ENCODE assay signal across 21 mouse cellular contexts in genomic region chr14:79671008-79671407, GRCm38 (mm10). TPM values are rescaled to one million over a fixed set of nuclear protein-coding genes. Genes with fewer than 3 reads are reported as not detected.
"Had no signal": no experiment of that assay in that cellular context is flagged by ENCODE, and none has a peak within 500 bp of the region (broad histone marks: within the 10 kb centered on the region; RNA-seq: fewer than 3 reads in every experiment).

No protein-coding gene starts in this region.

- ATAC-seq: liver, postnatal 0 days; lung, postnatal 0 days; midbrain, embryonic 16.5 days had no signal

- H3K4me2 ChIP-seq: lung, embryonic 15.5 days; midbrain, embryonic 12.5 days; neural tube, embryonic 12.5 days; stomach, embryonic 15.5 days had no signal

- H3K27ac ChIP-seq: lung, embryonic 15.5 days; macrophage; midbrain, embryonic 12.5 days; neural tube, embryonic 12.5 days; stomach, embryonic 15.5 days; stomach, postnatal 0 days had no signal

- H3K36me3 ChIP-seq: lung, embryonic 15.5 days; midbrain, embryonic 12.5 days; neural tube, embryonic 12.5 days; stomach, embryonic 15.5 days had no signal

- H3K27me3 ChIP-seq: lung, embryonic 15.5 days; midbrain, embryonic 12.5 days; neural tube, embryonic 12.5 days; stomach, embryonic 15.5 days had no signal

- H3K4me1 ChIP-seq: lung, embryonic 15.5 days; megakaryocyte, embryonic 14.5 days; stomach, embryonic 15.5 days had no signal

- DNase-seq: liver, postnatal 0 days; lung, adult 2 months; lung, postnatal 14 days; lung, postnatal 36 days; midbrain, embryonic 14.5 days; right cerebral cortex, postnatal 14 days; thymus, adult 2 months; thymus, postnatal 25 days; thymus, postnatal 4 days had no signal

- H3K9ac ChIP-seq: liver, postnatal 0 days; lung, embryonic 15.5 days; midbrain, embryonic 12.5 days; neural tube, embryonic 12.5 days; stomach, embryonic 15.5 days had no signal

- H3K4me3 ChIP-seq: lung, embryonic 15.5 days; megakaryocyte, embryonic 14.5 days; midbrain, embryonic 12.5 days; neural tube, embryonic 12.5 days; stomach, embryonic 15.5 days had no signal

- H3K9me3 ChIP-seq: lung, embryonic 15.5 days; neural tube, embryonic 12.5 days; stomach, embryonic 15.5 days had no signal

RNA-seq across cellular contexts. Expression of gene Cnmd, which starts 9.0 kb away (rescaled TPM):
- total RNA-seq: monocyte, adult 5-6 weeks; neutrophil, adult 5-6 weeks had no signal
- polyA plus RNA-seq: macrophage; spleen, adult 2 months had no signal
